Mouse (Mus musculus) naive thymus-derived CD4-positive, alpha-beta T cell, adult 2 months (primary cell): ENCODE data around the gene Gm9513.

Experiments used
- DNase-seq: peaks from one replicate; pipeline ENCODE4 v3.0.0-alpha.2; 2011; ENCODE audit warnings: low read depth

Gene Gm9513

GRCm38 (mm10) chr9:36475338-36475737 is at the start of gene Gm9513:
TSS of gene Gm9513 (plus strand) at chr9:36475638.
- no peak for DNase-seq

- no peak for DNase-seq
Observed at GRCm38 (mm10) chr9:36431584-36431983, 43.9 kb upstream of the Gm9513 start, which contains the start of gene Gm7257. TSS of gene Gm7257 (plus strand) at chr9:36431884.

GRCm38 (mm10) chr9:36435051-36435764 is 40.2 kb upstream of the Gm9513 start:
- no peak for DNase-seq

- DNase-seq = no peak
Observed at GRCm38 (mm10) chr9:36494501-36495220, 19.2 kb downstream of the Gm9513 start.

- DNase-seq = no peak
Observed at GRCm38 (mm10) chr9:36495824-36496223, 20.4 kb downstream of the Gm9513 start.

GRCm38 (mm10) chr9:36504211-36504610 is 28.8 kb downstream of the Gm9513 start:
- no peak for DNase-seq
